Mouse (Mus musculus): Measurements from ENCODE around the gene Ap2b1. TPM values are rescaled to one million over a fixed set of nuclear protein-coding genes. Genes with fewer than 3 reads are reported as not detected.
"Not testable (repeated sequence)": the region's sequence is repeated elsewhere in the genome, so short reads cannot be mapped to it uniquely, and the experiment has no call there.

Ap2b1 gene
- 135 and 137 TPM in 2 replicates for polyA plus RNA-seq (2015; fragmentation: Nextera tagmentation; extraction: Ambion mirVana)

GRCm38 (mm10) chr11:83298225-83299195, at the start of gene Ap2b1:
Ap2b1 (plus strand) TSS chr11:83299024.
- Histone ChIP-seq H3K4me1 (ENCODE audit: control insufficient read depth, insufficient read depth, low read length) (peaks cover 36% of the 10 kb centered on the region), H3K9me3 (replicated peaks; ENCODE audit: control insufficient read depth, low read length, poor library complexity, severe bottlenecking) (no peaks in the 10 kb centered on the region), H3K9ac (ENCODE audit: low read depth, low read length) (peak within 1 kb of the TSS; percentile 96), H3K27me3 (ENCODE audit: control insufficient read depth, insufficient read depth, low read depth, low read length) (no peaks in the 10 kb centered on the region), H3K4me2 (ENCODE audit: low read length) (peak within 1 kb of the TSS; percentile 87), H3K36me3 (ENCODE audit: control insufficient read depth, insufficient read depth, low read length) (no peaks in the 10 kb centered on the region; the same call in 1 of the 2 replicates), H3K4me3 (ENCODE audit: low read depth, low read length) (peak within 1 kb of the TSS; percentile 81), H3K27ac (ENCODE audit: low read length) (peak within 1 kb of the TSS; percentile 92)
- peak; percentile 94 for ATAC-seq
- whole genome bisulfite sequencing = 3% methylated on average over 56 of the region's 56 CpGs

- H3K9me3 ChIP-seq (replicated peaks; ENCODE audit: control insufficient read depth, low read length, poor library complexity, severe bottlenecking); H3K9ac ChIP-seq (ENCODE audit: low read depth, low read length); H3K4me2 ChIP-seq (ENCODE audit: low read length); H3K27ac ChIP-seq (ENCODE audit: low read length); H3K4me1 ChIP-seq (ENCODE audit: control insufficient read depth, insufficient read depth, low read length); H3K4me3 ChIP-seq (ENCODE audit: low read depth, low read length); ATAC-seq; H3K36me3 ChIP-seq (ENCODE audit: control insufficient read depth, insufficient read depth, low read length); H3K27me3 ChIP-seq (ENCODE audit: control insufficient read depth, insufficient read depth, low read depth, low read length): not testable (repeated sequence)
- WGBS = 70% methylated on average over 5 of the region's 5 CpGs
Measured at GRCm38 (mm10) chr11:83257211-83257610, 41.6 kb upstream of the Ap2b1 start.

- H3K27me3 ChIP-seq (ENCODE audit: control insufficient read depth, insufficient read depth, low read depth, low read length) = no peaks in the 10 kb centered on the region
- no peak overlapping the region for H3K4me3 ChIP-seq (ENCODE audit: low read depth, low read length)
- no peak overlapping the region for H3K9ac ChIP-seq (ENCODE audit: low read depth, low read length)
- ATAC-seq = no peak
- no peaks in the 10 kb centered on the region for H3K4me1 ChIP-seq (ENCODE audit: control insufficient read depth, insufficient read depth, low read length)
- H3K27ac ChIP-seq (ENCODE audit: low read length) = no peak overlapping the region
- WGBS = 97% methylated on average over 1 of the region's 1 CpGs
- H3K36me3 ChIP-seq (ENCODE audit: control insufficient read depth, insufficient read depth, low read length) = no peaks in the 10 kb centered on the region
- H3K9me3 ChIP-seq (replicated peaks; ENCODE audit: control insufficient read depth, low read length, poor library complexity, severe bottlenecking) = no peaks in the 10 kb centered on the region
- H3K4me2 ChIP-seq (ENCODE audit: low read length) = no peak overlapping the region
Measured at GRCm38 (mm10) chr11:83262673-83263072, 36.2 kb upstream of the Ap2b1 start.

GRCm38 (mm10) chr11:83263146-83263545, 35.7 kb upstream of the Ap2b1 start:
- no peak for ATAC-seq
- Histone ChIP-seq H3K36me3 (ENCODE audit: control insufficient read depth, insufficient read depth, low read length) (no peaks in the 10 kb centered on the region), H3K4me2 (ENCODE audit: low read length) (no peak overlapping the region), H3K4me1 (ENCODE audit: control insufficient read depth, insufficient read depth, low read length) (no peaks in the 10 kb centered on the region), H3K27ac (ENCODE audit: low read length) (no peak overlapping the region), H3K9ac (ENCODE audit: low read depth, low read length) (no peak overlapping the region), H3K4me3 (ENCODE audit: low read depth, low read length) (no peak overlapping the region), H3K27me3 (ENCODE audit: control insufficient read depth, insufficient read depth, low read depth, low read length) (no peaks in the 10 kb centered on the region), H3K9me3 (replicated peaks; ENCODE audit: control insufficient read depth, low read length, poor library complexity, severe bottlenecking) (no peaks in the 10 kb centered on the region)
- 57% methylated on average over 3 of the region's 3 CpGs for WGBS

GRCm38 (mm10) chr11:83270842-83271150, 28.0 kb upstream of the Ap2b1 start:
- Histone ChIP-seq H3K9me3 (replicated peaks; ENCODE audit: control insufficient read depth, low read length, poor library complexity, severe bottlenecking) (no peaks in the 10 kb centered on the region), H3K9ac (ENCODE audit: low read depth, low read length) (peak overlapping the region; percentile 78), H3K27ac (ENCODE audit: low read length) (peak overlapping the region; percentile 90), H3K27me3 (ENCODE audit: control insufficient read depth, insufficient read depth, low read depth, low read length) (no peaks in the 10 kb centered on the region), H3K4me2 (ENCODE audit: low read length) (peak overlapping the region; percentile 71), H3K4me3 (ENCODE audit: low read depth, low read length) (peak overlapping the region; percentile 54), H3K36me3 (ENCODE audit: control insufficient read depth, insufficient read depth, low read length) (no peaks in the 10 kb centered on the region), H3K4me1 (ENCODE audit: control insufficient read depth, insufficient read depth, low read length) (no peaks in the 10 kb centered on the region)
- 0% methylated on average over 6 of the region's 6 CpGs for WGBS
- peak; percentile 73 for ATAC-seq

- H3K27ac ChIP-seq (ENCODE audit: low read length) = peak overlapping the region; percentile 90
- H3K4me1 ChIP-seq (ENCODE audit: control insufficient read depth, insufficient read depth, low read length) = no peaks in the 10 kb centered on the region
- H3K4me3 ChIP-seq (ENCODE audit: low read depth, low read length) = peak overlapping the region; percentile 54
- H3K27me3 ChIP-seq (ENCODE audit: control insufficient read depth, insufficient read depth, low read depth, low read length) = no peaks in the 10 kb centered on the region
- peak overlapping the region; percentile 78 for H3K9ac ChIP-seq (ENCODE audit: low read depth, low read length)
- ATAC-seq = peak; percentile 91
- under 1% methylated on average over 26 of the region's 26 CpGs for WGBS
- H3K9me3 ChIP-seq (replicated peaks; ENCODE audit: control insufficient read depth, low read length, poor library complexity, severe bottlenecking) = no peaks in the 10 kb centered on the region
- H3K4me2 ChIP-seq (ENCODE audit: low read length) = peak overlapping the region; percentile 71
- H3K36me3 ChIP-seq (ENCODE audit: control insufficient read depth, insufficient read depth, low read length) = no peaks in the 10 kb centered on the region
Measured at GRCm38 (mm10) chr11:83271151-83271950, 27.5 kb upstream of the Ap2b1 start.

DNA sequence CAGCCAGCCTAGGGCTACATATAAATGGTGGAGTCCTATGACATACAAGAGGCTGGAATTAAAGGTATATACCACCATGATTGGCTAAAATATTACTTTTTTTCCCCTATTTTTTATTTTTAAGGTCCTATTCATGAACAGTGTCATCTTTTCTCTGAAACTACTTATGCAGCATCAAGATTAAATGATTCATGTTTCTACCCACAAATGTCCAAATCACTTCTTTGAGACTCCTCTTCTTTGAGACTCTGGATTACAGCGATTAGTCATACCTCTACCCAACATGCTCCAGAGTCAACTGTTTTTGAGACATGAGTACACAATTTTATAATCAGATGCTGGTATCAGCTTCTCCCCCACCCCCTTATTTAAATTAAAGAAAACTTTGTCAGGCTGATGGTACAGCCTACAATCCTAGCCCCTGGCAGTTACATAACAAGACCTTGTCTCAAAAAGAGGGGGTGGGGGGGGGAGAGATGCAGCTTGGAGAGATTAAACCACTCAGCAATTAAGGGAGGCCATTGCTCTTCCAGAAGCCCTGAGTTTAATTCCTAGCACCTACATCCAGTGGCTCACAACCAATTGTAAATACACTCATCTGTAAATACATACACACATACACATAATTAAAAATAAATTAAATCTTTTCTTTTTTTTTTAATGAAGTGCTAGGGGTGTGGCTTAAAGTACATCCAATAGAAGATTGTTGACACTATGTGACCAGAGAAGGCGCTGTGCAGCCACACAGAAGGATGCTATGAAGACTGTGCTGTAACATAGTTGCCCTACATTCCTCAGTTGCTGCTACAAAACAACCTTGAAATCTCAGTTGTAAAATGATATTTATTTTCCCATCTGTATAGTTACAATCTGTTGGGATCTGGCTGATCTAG, 26.6 kb upstream of the Ap2b1 start:
- 16% methylated on average over 2 of the region's 2 CpGs for WGBS
- Histone ChIP-seq H3K4me2 (ENCODE audit: low read length) (peak overlapping the region; percentile 71), H3K9me3 (replicated peaks; ENCODE audit: control insufficient read depth, low read length, poor library complexity, severe bottlenecking) (no peaks in the 10 kb centered on the region), H3K4me1 (ENCODE audit: control insufficient read depth, insufficient read depth, low read length) (no peaks in the 10 kb centered on the region), H3K27me3 (ENCODE audit: control insufficient read depth, insufficient read depth, low read depth, low read length) (no peaks in the 10 kb centered on the region), H3K36me3 (ENCODE audit: control insufficient read depth, insufficient read depth, low read length) (no peaks in the 10 kb centered on the region), H3K9ac (ENCODE audit: low read depth, low read length) (no peak overlapping the region), H3K27ac (ENCODE audit: low read length) (peak overlapping the region; percentile 90), H3K4me3 (ENCODE audit: low read depth, low read length) (no peak overlapping the region)
- no peak for ATAC-seq

DNA sequence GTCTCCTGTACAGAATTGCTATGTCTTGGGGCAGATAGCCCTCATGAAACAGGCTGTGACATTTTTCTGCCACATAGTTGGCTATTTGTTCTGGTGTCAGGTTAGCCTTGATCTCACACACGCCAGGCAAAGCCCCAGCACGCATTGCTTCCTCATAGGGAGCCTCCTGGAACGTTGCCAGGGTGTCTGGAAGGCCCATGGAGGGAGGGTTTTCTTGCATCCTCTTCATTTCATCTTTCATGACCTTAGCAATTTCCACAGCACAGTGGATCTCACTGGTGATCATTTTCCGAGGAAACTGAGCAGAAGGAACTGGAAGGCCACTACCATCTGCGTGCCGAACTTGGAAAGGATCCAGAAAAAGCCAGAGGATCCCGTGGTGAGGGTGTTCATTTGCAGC, 22.6 kb upstream of the Ap2b1 start:
- ATAC-seq = no peak
- 71% methylated on average over 7 of the region's 7 CpGs for WGBS
- H3K9me3 ChIP-seq (replicated peaks; ENCODE audit: control insufficient read depth, low read length, poor library complexity, severe bottlenecking) = no peaks in the 10 kb centered on the region
- H3K27ac ChIP-seq (ENCODE audit: low read length) = no peak overlapping the region
- H3K27me3 ChIP-seq (ENCODE audit: control insufficient read depth, insufficient read depth, low read depth, low read length) = no peaks in the 10 kb centered on the region
- no peaks in the 10 kb centered on the region for H3K4me1 ChIP-seq (ENCODE audit: control insufficient read depth, insufficient read depth, low read length)
- H3K4me2 ChIP-seq (ENCODE audit: low read length) = no peak overlapping the region
- no peak overlapping the region for H3K4me3 ChIP-seq (ENCODE audit: low read depth, low read length)
- H3K36me3 ChIP-seq (ENCODE audit: control insufficient read depth, insufficient read depth, low read length) = no peaks in the 10 kb centered on the region
- H3K9ac ChIP-seq (ENCODE audit: low read depth, low read length) = no peak overlapping the region

All from midbrain, embryonic 16.5 days (tissue).